Mouse (Mus musculus) heart, adult 2 months (tissue): Measurements from ENCODE around the gene Lfng.

Source experiments
- CTCF ChIP-seq: fragments of 200-600 bp; IDR thresholded peaks from 2 replicates; pipeline ENCODE4 v1.8.1; 2022; ENCODE audit warnings: antibody characterized with exemption, mild to moderate bottlenecking, moderate library complexity
- EP300 ChIP-seq: fragments of 200-500 bp; IDR thresholded peaks from 2 replicates; pipeline ENCODE4 v1.6.1; 2011; ENCODE audit warnings: low read depth, low read length, control low read depth; ENCODE audit not compliant: insufficient read depth
- POLR2A ChIP-seq: fragments of 200-500 bp; IDR thresholded peaks from 2 replicates; pipeline ENCODE4 v1.6.1; 2011; ENCODE audit warnings: mild to moderate bottlenecking, low read depth, low read length, control low read depth; ENCODE audit not compliant: insufficient read depth

GRCm38 (mm10) chr5:140597787-140598186 lies 9.3 kb upstream of the Lfng start:
- no peak for TF ChIP-seq CTCF
- no peak for TF ChIP-seq POLR2A
- TF ChIP-seq EP300, result no peak
